Mouse (Mus musculus): ENCODE measurements around the gene Dmpk. TPM values are rescaled to one million over a fixed set of nuclear protein-coding genes. Genes with fewer than 3 reads are reported as not detected.

Gene Dmpk
- polyA plus RNA-seq (2016; fragmentation: Nextera tagmentation; extraction: Ambion mirVana) = 7.2 and 8.7 TPM in 2 replicates

GRCm38 (mm10) chr7:19083701-19084100 is at the start of gene Dmpk:
Dmpk (plus strand) TSS chr7:19083849.
- H3K9me3 ChIP-seq (replicated peaks) = no peaks in the 10 kb centered on the region
- peaks cover 46% of the 10 kb centered on the region for H3K4me1 ChIP-seq
- no peaks in the 10 kb centered on the region for H3K27me3 ChIP-seq (ENCODE audit: low read depth, poor library complexity, severe bottlenecking)
- DNase-seq (ENCODE audit: low spot score) = no peak
- 46% methylated on average over 10 of the region's 10 CpGs for WGBS
- H3K4me3 ChIP-seq = peak within 1 kb of the TSS; percentile 4; the same call in 1 of the 2 replicates
- H3K36me3 ChIP-seq = peaks cover 82% of the 10 kb centered on the region
- H3K27ac ChIP-seq = 0 out of 2 replicates have a peak within 1 kb of the TSS, but pooled peaks have one; percentile 1

- Histone ChIP-seq H3K4me3 (no peak overlapping the region), H3K36me3 (peaks cover 99% of the 10 kb centered on the region), H3K27ac (no peak overlapping the region), H3K4me1 (no peaks in the 10 kb centered on the region), H3K9me3 (replicated peaks) (no peaks in the 10 kb centered on the region), H3K27me3 (ENCODE audit: low read depth, poor library complexity, severe bottlenecking) (no peaks in the 10 kb centered on the region)
- WGBS = 96% methylated on average over 6 of the region's 6 CpGs
- DNase-seq (ENCODE audit: low spot score) = no peak
These were observed 39.0 kb upstream of the Dmpk start for GRCm38 (mm10) chr7:19044616-19045015.

GRCm38 (mm10) chr7:19046286-19047069 is 37.2 kb upstream of the Dmpk start:
- Histone ChIP-seq H3K27ac (no peak overlapping the region), H3K4me3 (no peak overlapping the region), H3K36me3 (peaks cover 99% of the 10 kb centered on the region), H3K9me3 (replicated peaks) (no peaks in the 10 kb centered on the region), H3K27me3 (ENCODE audit: low read depth, poor library complexity, severe bottlenecking) (no peaks in the 10 kb centered on the region), H3K4me1 (no peaks in the 10 kb centered on the region)
- no peak for DNase-seq (ENCODE audit: low spot score)
- 93% methylated on average over 11 of the region's 11 CpGs for WGBS

GRCm38 (mm10) chr7:19048006-19048527 is 35.6 kb upstream of the Dmpk start:
- Histone ChIP-seq H3K36me3 (peaks cover 99% of the 10 kb centered on the region), H3K9me3 (replicated peaks) (no peaks in the 10 kb centered on the region), H3K4me3 (no peak overlapping the region), H3K27me3 (ENCODE audit: low read depth, poor library complexity, severe bottlenecking) (no peaks in the 10 kb centered on the region), H3K27ac (no peak overlapping the region), H3K4me1 (no peaks in the 10 kb centered on the region)
- no peak for DNase-seq (ENCODE audit: low spot score)
- WGBS = 90% methylated on average over 14 of the region's 14 CpGs

- Histone ChIP-seq H3K4me3 (no peak overlapping the region), H3K4me1 (peaks cover 6% of the 10 kb centered on the region), H3K36me3 (peaks cover 99% of the 10 kb centered on the region), H3K27ac (no peak overlapping the region), H3K27me3 (ENCODE audit: low read depth, poor library complexity, severe bottlenecking) (no peaks in the 10 kb centered on the region), H3K9me3 (replicated peaks) (no peaks in the 10 kb centered on the region)
- WGBS = 90% methylated on average over 5 of the region's 5 CpGs
- no peak for DNase-seq (ENCODE audit: low spot score)
These were observed 34.4 kb upstream of the Dmpk start for GRCm38 (mm10) chr7:19049252-19049651.

- Histone ChIP-seq H3K36me3 (peaks cover 99% of the 10 kb centered on the region), H3K4me3 (no peak overlapping the region), H3K9me3 (replicated peaks) (no peaks in the 10 kb centered on the region), H3K27me3 (ENCODE audit: low read depth, poor library complexity, severe bottlenecking) (no peaks in the 10 kb centered on the region), H3K4me1 (peaks cover 11% of the 10 kb centered on the region), H3K27ac (no peak overlapping the region)
- 90% methylated on average over 8 of the region's 8 CpGs for WGBS
- DNase-seq (ENCODE audit: low spot score) = no peak
These were observed 33.5 kb upstream of the Dmpk start for GRCm38 (mm10) chr7:19050172-19050571.

- H3K27ac ChIP-seq = no peak overlapping the region
- no peak overlapping the region for H3K4me3 ChIP-seq
- no peak for DNase-seq (ENCODE audit: low spot score)
- H3K9me3 ChIP-seq (replicated peaks) = no peaks in the 10 kb centered on the region
- peaks cover 96% of the 10 kb centered on the region for H3K36me3 ChIP-seq
- WGBS = 77% methylated on average over 4 of the region's 4 CpGs
- H3K27me3 ChIP-seq (ENCODE audit: low read depth, poor library complexity, severe bottlenecking) = no peaks in the 10 kb centered on the region
- H3K4me1 ChIP-seq = peaks cover 11% of the 10 kb centered on the region
These were observed 32.5 kb upstream of the Dmpk start for GRCm38 (mm10) chr7:19051161-19051560.

GRCm38 (mm10) chr7:19052345-19053135 is 31.1 kb upstream of the Dmpk start:
- Histone ChIP-seq H3K27ac (no peak overlapping the region), H3K9me3 (replicated peaks) (no peaks in the 10 kb centered on the region), H3K4me1 (peaks cover 11% of the 10 kb centered on the region), H3K27me3 (ENCODE audit: low read depth, poor library complexity, severe bottlenecking) (no peaks in the 10 kb centered on the region), H3K36me3 (peaks cover 89% of the 10 kb centered on the region), H3K4me3 (no peak overlapping the region)
- no peak for DNase-seq (ENCODE audit: low spot score)
- 91% methylated on average over 15 of the region's 15 CpGs for WGBS

- WGBS = 91% methylated on average over 7 of the region's 7 CpGs
These were observed 30.5 kb upstream of the Dmpk start for GRCm38 (mm10) chr7:19053136-19053532.

GRCm38 (mm10) chr7:19054047-19054776 is 29.4 kb upstream of the Dmpk start, which contains the start of gene Rsph6a:
Rsph6a (plus strand) TSS chr7:19054690.
- H3K4me3 ChIP-seq = peak within 1 kb of the TSS; percentile 37
- H3K36me3 ChIP-seq = peaks cover 72% of the 10 kb centered on the region
- 26% methylated on average over 33 of the region's 33 CpGs for WGBS
- DNase-seq (ENCODE audit: low spot score) = peak; percentile 82
- no peaks in the 10 kb centered on the region for H3K9me3 ChIP-seq (replicated peaks)
- 0 out of 2 replicates have a peak within 1 kb of the TSS, but pooled peaks have one; percentile 27 for H3K27ac ChIP-seq
- no peaks in the 10 kb centered on the region for H3K27me3 ChIP-seq (ENCODE audit: low read depth, poor library complexity, severe bottlenecking)
- peaks cover 11% of the 10 kb centered on the region for H3K4me1 ChIP-seq

More at GRCm38 (mm10) chr7:19053136-19053532, 30.5 kb upstream of the Dmpk start:
- no peaks in the 10 kb centered on the region for H3K9me3 ChIP-seq (replicated peaks)
- H3K36me3 ChIP-seq = peaks cover 83% of the 10 kb centered on the region
- DNase-seq (ENCODE audit: low spot score) = no peak
- no peaks in the 10 kb centered on the region for H3K27me3 ChIP-seq (ENCODE audit: low read depth, poor library complexity, severe bottlenecking)
- H3K4me1 ChIP-seq = peaks cover 11% of the 10 kb centered on the region
- no peak overlapping the region for H3K4me3 ChIP-seq
- no peak overlapping the region for H3K27ac ChIP-seq

GRCm38 (mm10) chr7:19054777-19055076 is 28.9 kb upstream of the Dmpk start:
- Histone ChIP-seq H3K27me3 (ENCODE audit: low read depth, poor library complexity, severe bottlenecking) (no peaks in the 10 kb centered on the region), H3K4me1 (peaks cover 11% of the 10 kb centered on the region), H3K9me3 (replicated peaks) (no peaks in the 10 kb centered on the region), H3K4me3 (peak overlapping the region; percentile 37), H3K27ac (no peak overlapping the region), H3K36me3 (peaks cover 67% of the 10 kb centered on the region)
- no peak for DNase-seq (ENCODE audit: low spot score)
- WGBS = 68% methylated on average over 9 of the region's 9 CpGs

- no peaks in the 10 kb centered on the region for H3K9me3 ChIP-seq (replicated peaks)
- peaks cover 11% of the 10 kb centered on the region for H3K4me1 ChIP-seq
- WGBS = 95% methylated on average over 8 of the region's 8 CpGs
- DNase-seq (ENCODE audit: low spot score) = no peak
- no peak overlapping the region for H3K27ac ChIP-seq
- H3K4me3 ChIP-seq = no peak overlapping the region
- no peaks in the 10 kb centered on the region for H3K27me3 ChIP-seq (ENCODE audit: low read depth, poor library complexity, severe bottlenecking)
- peaks cover 63% of the 10 kb centered on the region for H3K36me3 ChIP-seq
These were observed 28.5 kb upstream of the Dmpk start for GRCm38 (mm10) chr7:19055108-19055507.

Data from limb, embryonic 10.5 days (tissue).